Mouse (Mus musculus): ENCODE measurements around the gene Hlx. TPM values are rescaled to one million over a fixed set of nuclear protein-coding genes. Genes with fewer than 3 reads are reported as not detected.

The Hlx gene
- polyA plus RNA-seq, 1 experiment from 2014 or later: 8.4 TPM

Other genes starting within 250 kb of the Hlx start
- gene Marc1, start 78.7 kb upstream of the Hlx start, polyA plus RNA-seq (2015; fragmentation: Nextera tagmentation; extraction: Ambion mirVana): 40.0 and 41.7 TPM in 2 replicates
- gene Marc2, start 113.8 kb upstream of the Hlx start, polyA plus RNA-seq (2015; fragmentation: Nextera tagmentation; extraction: Ambion mirVana): 210 and 216 TPM in 2 replicates
- 2.0 and 2.3 TPM in 2 replicates for gene C130074G19Rik, start 150.6 kb upstream of the Hlx start, polyA plus RNA-seq (2015; fragmentation: Nextera tagmentation; extraction: Ambion mirVana)